In genomic region chr13:74493911-74494679, GRCm38 (mm10) we compare ENCODE assay signal across 8 mouse cellular contexts. TPM values are rescaled to one million over a fixed set of nuclear protein-coding genes. Genes with fewer than 3 reads are reported as not detected.
DNase-seq lines count a peak whose midpoint lies in the region; ATAC-seq and TF ChIP-seq lines count a peak whose summit lies in the region.

Gene Zfp825 (minus strand): TSS chr13:74493992.

- TF ChIP-seq CTCF in G1E (IDR thresholded peaks at IDR 0.05; ENCODE audit: low read depth, low read length), result no peak
- TF ChIP-seq CTCF in layer of hippocampus, adult 2 months (conservative IDR thresholded peaks at IDR 0.05), result no peak
- no peak for TF ChIP-seq CTCF in lung, embryonic 14.5 days (IDR thresholded peaks at IDR 0.05; ENCODE audit: low read depth)
- no peak for TF ChIP-seq CTCF in olfactory bulb, adult 2 months (IDR thresholded peaks at IDR 0.05; ENCODE audit: insufficient read depth, low read depth, low read length)
- no peak for TF ChIP-seq CTCF in thymus, adult 2 months (IDR thresholded peaks at IDR 0.05; ENCODE audit: borderline replicate concordance, control insufficient read depth, extremely low read depth, insufficient read depth, low read length, poor library complexity)

- peak within 1 kb of the TSS; percentile 80 for H3K27ac ChIP-seq in forebrain, embryonic 16.5 days (ENCODE audit: low read length)
- H3K27ac ChIP-seq in layer of hippocampus, adult 2 months, result peak within 1 kb of the TSS; percentile 89
- peak within 1 kb of the TSS; percentile 92 for H3K27ac ChIP-seq in lung, embryonic 14.5 days (ENCODE audit: low read depth)
- H3K27ac ChIP-seq in olfactory bulb, adult 2 months (ENCODE audit: insufficient read depth, low read depth, low read length), result peak within 1 kb of the TSS; percentile 86
- H3K27ac ChIP-seq in thymus, adult 2 months (ENCODE audit: control insufficient read depth, insufficient read depth, low read length), result peak within 1 kb of the TSS; percentile 96

- ATAC-seq in G1E (ENCODE audit: extremely low read depth, insufficient number of reproducible peaks, low FRiP score, poor library complexity, severe bottlenecking), result peak; percentile 99
- peak; percentile 100 for ATAC-seq in forebrain, embryonic 16.5 days
- peak; percentile 99 for ATAC-seq in lung, embryonic 14.5 days (ENCODE audit: insufficient read depth)

- H3K27me3 ChIP-seq in G1E (ENCODE audit: insufficient read depth, low read length), result no peaks in the 10 kb centered on the region
- H3K27me3 ChIP-seq in forebrain, embryonic 16.5 days (replicated peaks; ENCODE audit: control insufficient read depth, insufficient read depth, low read length), result no peaks in the 10 kb centered on the region
- H3K27me3 ChIP-seq in lung, embryonic 14.5 days (ENCODE audit: insufficient read depth, low read length), result no peaks in the 10 kb centered on the region
- H3K27me3 ChIP-seq in thymus, adult 2 months (ENCODE audit: control insufficient read depth, insufficient read depth, low read length), result no peaks in the 10 kb centered on the region

- intact Hi-C loops in heart, postnatal 36 days (cut with DNase I), result loop anchor here (1.0 kb wide), 1 partner anchor 32 kb away; no protein-coding TSS in a partner anchor

- H3K9me3 ChIP-seq in G1E (replicated peaks), result no peaks in the 10 kb centered on the region
- H3K9me3 ChIP-seq in forebrain, embryonic 16.5 days (ENCODE audit: control insufficient read depth, low read length), result no peaks in the 10 kb centered on the region
- H3K9me3 ChIP-seq in lung, embryonic 14.5 days (ENCODE audit: low read depth, low read length), result no peaks in the 10 kb centered on the region

- DNase-seq in G1E (ENCODE audit: low spot score), result peak; percentile 34
- peak; percentile 62 to 69 for DNase-seq in cerebellum, adult 18-20 months
- DNase-seq in heart, postnatal 36 days, result peak; percentile 67
- DNase-seq in layer of hippocampus, adult 2 months (ENCODE audit: low spot score in 2 of 2), result peak; percentile 72 to 80
- peak; percentile 90 for DNase-seq in lung, embryonic 14.5 days
- peak; percentile 74 for DNase-seq in thymus, adult 2 months

- no peaks in the 10 kb centered on the region for H3K36me3 ChIP-seq in G1E (replicated peaks)
- no peaks in the 10 kb centered on the region for H3K36me3 ChIP-seq in forebrain, embryonic 16.5 days (ENCODE audit: control insufficient read depth, insufficient read depth)
- no peaks in the 10 kb centered on the region for H3K36me3 ChIP-seq in lung, embryonic 14.5 days (ENCODE audit: insufficient read depth)
- H3K36me3 ChIP-seq in thymus, adult 2 months (ENCODE audit: control insufficient read depth, insufficient read depth, low read length), result no peaks in the 10 kb centered on the region

- 0% methylated on average over 23 of the region's 23 CpGs for WGBS in forebrain, embryonic 16.5 days
- WGBS in lung, embryonic 14.5 days, result under 1% methylated on average over 23 of the region's 23 CpGs
- WGBS in olfactory bulb, adult 2 months, result 0% methylated on average over 23 of the region's 23 CpGs
- WGBS in thymus, adult 2 months, result under 1% methylated on average over 23 of the region's 23 CpGs

- peak within 1 kb of the TSS; percentile 94 for H3K4me2 ChIP-seq in forebrain, embryonic 16.5 days (ENCODE audit: low read length)
- H3K4me2 ChIP-seq in lung, embryonic 14.5 days, result peak within 1 kb of the TSS; percentile 68

- H3K9ac ChIP-seq in forebrain, embryonic 16.5 days (replicated peaks; ENCODE audit: low read depth, low read length), result peak within 1 kb of the TSS; percentile 79
- peak within 1 kb of the TSS; percentile 72 for H3K9ac ChIP-seq in lung, embryonic 14.5 days

- H3K4me3 ChIP-seq in G1E (ENCODE audit: low read depth, low read length), result peak within 1 kb of the TSS; percentile 75
- H3K4me3 ChIP-seq in forebrain, embryonic 16.5 days (replicated peaks; ENCODE audit: low read length), result peak within 1 kb of the TSS; percentile 52
- peak within 1 kb of the TSS; percentile 60 for H3K4me3 ChIP-seq in layer of hippocampus, adult 2 months
- peak within 1 kb of the TSS; percentile 61 for H3K4me3 ChIP-seq in lung, embryonic 14.5 days (ENCODE audit: low read depth, low read length)
- H3K4me3 ChIP-seq in olfactory bulb, adult 2 months (ENCODE audit: insufficient read depth, low read depth, low read length), result peak within 1 kb of the TSS; percentile 64
- H3K4me3 ChIP-seq in thymus, adult 2 months (ENCODE audit: control insufficient read depth, insufficient read depth, low read length), result peak within 1 kb of the TSS; percentile 86

- TF ChIP-seq POLR2A in olfactory bulb, adult 2 months (IDR thresholded peaks at IDR 0.05; ENCODE audit: insufficient read depth, low read depth, low read length), result peak; percentile 73
- peak; percentile 76 for TF ChIP-seq POLR2A in thymus, adult 2 months (IDR thresholded peaks at IDR 0.05; ENCODE audit: control insufficient read depth, extremely low read depth, insufficient read depth, low read length, poor library complexity)

- H3K4me1 ChIP-seq in G1E (ENCODE audit: insufficient read depth, low read depth, low read length), result peaks cover 13% of the 10 kb centered on the region
- H3K4me1 ChIP-seq in forebrain, embryonic 16.5 days (replicated peaks; ENCODE audit: control insufficient read depth, insufficient read depth, low read length), result peaks cover 8% of the 10 kb centered on the region; the same call in 1 of the 2 replicates
- no peaks in the 10 kb centered on the region for H3K4me1 ChIP-seq in lung, embryonic 14.5 days (ENCODE audit: insufficient read depth)
- H3K4me1 ChIP-seq in olfactory bulb, adult 2 months (ENCODE audit: control insufficient read depth, insufficient read depth, low read length), result peaks cover 3% of the 10 kb centered on the region; the same call in 1 of the 2 replicates
- peaks cover 4% of the 10 kb centered on the region for H3K4me1 ChIP-seq in thymus, adult 2 months (replicated peaks; ENCODE audit: control insufficient read depth, insufficient read depth, low read length)

RNA-seq across cellular contexts. Expression of gene Zfp825, which starts in this region (rescaled TPM):
- total RNA-seq in G1E (2014; fragmentation: Nextera tagmentation), result 16.8 and 22.9 TPM in 2 replicates
- 15.2 and 17.4 TPM in 2 replicates for total RNA-seq in G1E (2017)
- 0.42 and 0.48 TPM in 2 replicates for polyA plus RNA-seq in G1E (2012)
- polyA plus RNA-seq in forebrain, embryonic 16.5 days (2015; fragmentation: Nextera tagmentation; extraction: Ambion mirVana), result 18.2 and 18.3 TPM in 2 replicates
- total RNA-seq in heart, postnatal 36 days (2021), result 1 to 10 TPM; 6.2 to 6.6 TPM
- 1 to 10 TPM; 6.7 to 7.2 TPM for total RNA-seq in layer of hippocampus, adult 2 months (2021)
- polyA plus RNA-seq in lung, embryonic 14.5 days (2014; fragmentation: Nextera tagmentation; extraction: Ambion mirVana), result 20.5 and 22.6 TPM in 2 replicates
- polyA plus RNA-seq in olfactory bulb, adult 2 months (2012; ENCODE audit: insufficient read depth, insufficient read length, low replicate concordance, missing spikeins), result not detected in 2 replicates
- 0.98 and 1.1 TPM in 2 replicates for polyA plus RNA-seq in thymus, adult 2 months (2012; rRNA removed)

Comparison
In these comparisons a context has a peak if more than half of its experiments do, and no peak if none do; other contexts are left out.
1. Peak in every context shown above with its lines: DNase-seq, ATAC-seq, H3K4me3 ChIP-seq and H3K27ac ChIP-seq.
2. DNase-seq: peak in every context shown above with its lines; median percentile 90 in lung, embryonic 14.5 days; 76 in layer of hippocampus, adult 2 months; 74 in thymus, adult 2 months; 67 in heart, postnatal 36 days; 66 in cerebellum, adult 18-20 months; 34 in G1E.